Mouse (Mus musculus): ENCODE results near the gene Olfm3.

DNA sequence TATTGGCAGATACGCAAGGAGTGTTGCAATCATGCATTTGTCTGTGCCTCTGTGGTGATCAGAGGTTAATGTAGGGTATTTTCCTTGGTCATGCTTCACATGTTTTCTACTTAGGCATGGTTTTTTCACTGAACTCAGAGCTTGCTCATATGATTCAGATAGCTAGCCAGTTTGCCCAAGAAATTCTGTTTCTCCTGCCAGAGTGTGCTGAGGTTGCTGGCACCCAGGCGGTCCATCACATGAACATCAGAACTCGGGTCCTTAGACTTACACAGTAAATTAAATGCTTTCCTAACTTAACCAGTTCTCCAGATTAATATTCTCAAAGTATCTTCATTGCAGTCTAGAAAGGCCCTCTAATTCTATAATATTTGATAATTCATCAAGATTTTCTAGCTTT, 5.0 kb downstream of the Olfm3 start:
- TF ChIP-seq GATA1 (IDR thresholded peaks at IDR 0.05; ENCODE audit: borderline replicate concordance, low read length) (no peak), FLI1 (IDR thresholded peaks at IDR 0.05; ENCODE audit: low read length) (no peak)
